Mouse (Mus musculus) layer of hippocampus, adult 18-20 months (tissue): ENCODE data around the gene Krtap19-2. TPM values are rescaled to one million over a fixed set of nuclear protein-coding genes. Genes with fewer than 3 reads are reported as not detected.

ENCODE experiments used
- DNase-seq, 2 experiments: peaks; one replicate each; pipeline ENCODE4 v3.0.0; 2022; ENCODE audit warnings: low spot score in 2 of 2
- long read RNA-seq: library from polyadenylated mRNA; stranded (forward); transcript quantifications from one replicate; pipeline ENCODE4 v2.0.0, GENCODE M21; 2021
- total RNA-seq, 2 experiments: library from RNA; stranded (reverse); gene quantifications; 2 replicates each; pipeline ENCODE4 v1.2.3; 2021

Gene Krtap19-2
- not detected for total RNA-seq
- long read RNA-seq, result 0 reads

- no peak for DNase-seq
These were observed at the start of gene Krtap19-2 for GRCm38 (mm10) chr16:88874169-88874568. Krtap19-2 (minus strand) TSS chr16:88874269.

- DNase-seq, result no peak
These were observed 22.3 kb upstream of the Krtap19-2 start, which contains the start of gene Krtap19-5 for GRCm38 (mm10) chr16:88896357-88896756. Krtap19-5 (minus strand) TSS chr16:88896457.

GRCm38 (mm10) chr16:88886870-88887269, 12.8 kb upstream of the Krtap19-2 start:
- DNase-seq, result no peak

GRCm38 (mm10) chr16:88884989-88885388, 10.9 kb upstream of the Krtap19-2 start, which contains the start of gene Krtap19-4:
Krtap19-4 (minus strand) TSS chr16:88885089.
- no peak for DNase-seq

GRCm38 (mm10) chr16:88877938-88878337, 3.9 kb upstream of the Krtap19-2 start, which contains the start of gene Krtap19-3:
Krtap19-3 (minus strand) TSS chr16:88878038.
- no peak for DNase-seq

GRCm38 (mm10) chr16:88869311-88869710, 4.8 kb downstream of the Krtap19-2 start, which contains the start of gene Krtap19-1:
Krtap19-1 (minus strand) TSS chr16:88869411.
- no peak for DNase-seq

- DNase-seq, result no peak
These were observed 9.1 kb downstream of the Krtap19-2 start for GRCm38 (mm10) chr16:88864887-88865407.

- DNase-seq, result peak in 1 of 2 experiments; percentile 6
These were observed 22.6 kb downstream of the Krtap19-2 start for GRCm38 (mm10) chr16:88851450-88851849.

GRCm38 (mm10) chr16:88848558-88848957, 25.5 kb downstream of the Krtap19-2 start:
- no peak for DNase-seq

- no peak for DNase-seq
These were observed 26.7 kb downstream of the Krtap19-2 start for GRCm38 (mm10) chr16:88847363-88847762.

GRCm38 (mm10) chr16:88826978-88827377, 47.1 kb downstream of the Krtap19-2 start:
- no peak for DNase-seq

- peak in 1 of 2 experiments; percentile 17 for DNase-seq
These were observed 47.9 kb downstream of the Krtap19-2 start, which contains the start of gene Krtap14 for GRCm38 (mm10) chr16:88826095-88826652. Krtap14 (minus strand) TSS chr16:88826145.

GRCm38 (mm10) chr16:88823736-88824135, 50.3 kb downstream of the Krtap19-2 start:
- DNase-seq, result peak in 1 of 2 experiments; percentile 39

Other genes with a start within 250 kb of the Krtap19-2 start
- not detected for gene 2310079G19Rik, start 246.6 kb downstream of the Krtap19-2 start, total RNA-seq
- gene Krtap26-1, start 226.5 kb downstream of the Krtap19-2 start, total RNA-seq, result not detected
- not detected for gene Krtap27-1, start 202.6 kb downstream of the Krtap19-2 start, total RNA-seq
- not detected for gene 2310061N02Rik, start 166.3 kb downstream of the Krtap19-2 start, total RNA-seq
- gene Krtap13-1, start 145.4 kb downstream of the Krtap19-2 start, total RNA-seq, result not detected
- gene Krtap13, start 122.6 kb downstream of the Krtap19-2 start, total RNA-seq, result not detected
- gene 2310034C09Rik, start 115.4 kb downstream of the Krtap19-2 start, total RNA-seq, result not detected
- not detected for gene 2310057N15Rik, start 100.1 kb downstream of the Krtap19-2 start, total RNA-seq
- gene Gm5965, start 96.4 kb downstream of the Krtap19-2 start, total RNA-seq, result not detected
- not detected for gene Gm20741, start 62.0 kb downstream of the Krtap19-2 start, total RNA-seq
- not detected for gene Krtap15, start 54.1 kb downstream of the Krtap19-2 start, total RNA-seq
- not detected for gene Krtap14, start 48.1 kb downstream of the Krtap19-2 start, total RNA-seq
- gene Krtap19-1, start 4.9 kb downstream of the Krtap19-2 start, total RNA-seq, result not detected
- not detected for gene Krtap19-3, start 3.8 kb upstream of the Krtap19-2 start, total RNA-seq
- not detected for gene Krtap19-4, start 10.8 kb upstream of the Krtap19-2 start, total RNA-seq
- not detected for gene Krtap19-5, start 22.2 kb upstream of the Krtap19-2 start, total RNA-seq
- not detected for gene Krtap19-9b, start 58.0 kb upstream of the Krtap19-2 start, total RNA-seq
- not detected for gene Krtap16-3, start 88.6 kb upstream of the Krtap19-2 start, total RNA-seq
- gene Krtap22-2, start 136.5 kb upstream of the Krtap19-2 start, total RNA-seq, result not detected
- not detected for gene Gm10229, start 141.0 kb upstream of the Krtap19-2 start, total RNA-seq
- not detected for gene Krtap6-1, start 157.4 kb upstream of the Krtap19-2 start, total RNA-seq
- gene Gm10228, start 167.2 kb upstream of the Krtap19-2 start, total RNA-seq, result not detected
- not detected for gene Krtap6-5, start 173.6 kb upstream of the Krtap19-2 start, total RNA-seq
- not detected for gene 1110025L11Rik, start 189.7 kb upstream of the Krtap19-2 start, total RNA-seq
- not detected for gene Krtap6-3, start 209.7 kb upstream of the Krtap19-2 start, total RNA-seq